In genomic region chr15:85969707-85970153, GRCm38 (mm10) we compare ENCODE assay signal across 7 mouse cellular contexts.
DNase-seq lines count a peak whose midpoint lies in the region; ATAC-seq lines count a peak whose summit lies in the region.

No protein-coding gene starts in this region.

- WGBS in forebrain, embryonic 10.5 days = 60% methylated on average over 3 of the region's 3 CpGs
- 53% methylated on average over 3 of the region's 3 CpGs for WGBS in hindbrain, embryonic 15.5 days
- 21% methylated on average over 3 of the region's 3 CpGs for WGBS in lung, embryonic 15.5 days

- no peak overlapping the region for H3K4me2 ChIP-seq in hindbrain, embryonic 15.5 days
- no peak overlapping the region; the same call in 1 of the 2 replicates for H3K4me2 ChIP-seq in lung, embryonic 15.5 days

- H3K9ac ChIP-seq in hindbrain, embryonic 15.5 days = no peak overlapping the region
- H3K9ac ChIP-seq in lung, embryonic 15.5 days = no peak overlapping the region

- H3K27ac ChIP-seq in forebrain, embryonic 10.5 days = peak overlapping the region; percentile 25; the same call in 1 of the 2 replicates
- no peak overlapping the region for H3K27ac ChIP-seq in hindbrain, embryonic 15.5 days (replicated peaks)
- peak overlapping the region; percentile 96 for H3K27ac ChIP-seq in lung, embryonic 15.5 days

- peak; percentile 39 for DNase-seq in 3T3-L1 (ENCODE audit: low read depth, low spot score)
- peak; percentile 23 for DNase-seq in ES-CJ7 (ENCODE audit: low read depth, low spot score)
- DNase-seq in forebrain, embryonic 10.5 days (ENCODE audit: extremely low spot score, low spot score) = no peak
- peak; percentile 52 for DNase-seq in yolk sac, embryonic 10.5 days (ENCODE audit: low spot score)
- no peak for DNase-seq in natural killer cell, adult 2 months (ENCODE audit: low spot score in 2 of 2)

- H3K4me1 ChIP-seq in forebrain, embryonic 10.5 days = peaks cover 50% of the 10 kb centered on the region
- H3K4me1 ChIP-seq in hindbrain, embryonic 15.5 days (replicated peaks) = peaks cover 21% of the 10 kb centered on the region
- H3K4me1 ChIP-seq in lung, embryonic 15.5 days = peaks cover 55% of the 10 kb centered on the region

- ATAC-seq in hindbrain, embryonic 15.5 days (ENCODE audit: low FRiP score, low read depth) = peak; percentile 59; the same call in 1 of the 2 replicates
- ATAC-seq in lung, embryonic 15.5 days (ENCODE audit: borderline replicate concordance, extremely low read depth, low FRiP score, low TSS enrichment) = peak; percentile 78

- no peaks in the 10 kb centered on the region for H3K9me3 ChIP-seq in forebrain, embryonic 10.5 days
- no peaks in the 10 kb centered on the region for H3K9me3 ChIP-seq in hindbrain, embryonic 15.5 days
- H3K9me3 ChIP-seq in lung, embryonic 15.5 days = no peaks in the 10 kb centered on the region

- H3K36me3 ChIP-seq in forebrain, embryonic 10.5 days (replicated peaks) = no peaks in the 10 kb centered on the region
- no peaks in the 10 kb centered on the region for H3K36me3 ChIP-seq in hindbrain, embryonic 15.5 days
- H3K36me3 ChIP-seq in lung, embryonic 15.5 days = no peaks in the 10 kb centered on the region

- H3K27me3 ChIP-seq in forebrain, embryonic 10.5 days (ENCODE audit: poor library complexity, severe bottlenecking) = no peaks in the 10 kb centered on the region
- H3K27me3 ChIP-seq in hindbrain, embryonic 15.5 days = no peaks in the 10 kb centered on the region
- no peaks in the 10 kb centered on the region for H3K27me3 ChIP-seq in lung, embryonic 15.5 days

- no peak overlapping the region for H3K4me3 ChIP-seq in forebrain, embryonic 10.5 days
- no peak overlapping the region for H3K4me3 ChIP-seq in hindbrain, embryonic 15.5 days
- H3K4me3 ChIP-seq in lung, embryonic 15.5 days = no peak overlapping the region

Comparison
In these comparisons a context has a peak if more than half of its experiments do, and no peak if none do; other contexts are left out.
1. DNase-seq: peak in 3T3-L1 (single experiment), ES-CJ7 (single experiment) and yolk sac, embryonic 10.5 days (single experiment); none in forebrain, embryonic 10.5 days (single experiment) and natural killer cell, adult 2 months (0 of 2).